ENCODE assay signal across 10 mouse cellular contexts in genomic region chr12:87131619-87132018, GRCm38 (mm10). TPM values are rescaled to one million over a fixed set of nuclear protein-coding genes. Genes with fewer than 3 reads are reported as not detected.
DNase-seq lines count a peak whose midpoint lies in the region; ATAC-seq and TF ChIP-seq lines count a peak whose summit lies in the region.
"Had no signal": no experiment of that assay in that cellular context is flagged by ENCODE, and none has a peak within 500 bp of the region (broad histone marks: within the 10 kb centered on the region; RNA-seq: fewer than 3 reads in every experiment).

No protein-coding gene starts in this region.

- TF ChIP-seq POLR2A in MEL (IDR thresholded peaks at IDR 0.05; ENCODE audit: control insufficient read depth in 1 of 2, insufficient read depth in 1 of 2, low read depth in 1 of 2, low read length in 2 of 2, poor library complexity in 1 of 2) = no peak

- no peak overlapping the region for H3K27ac ChIP-seq in hindbrain, embryonic 11.5 days (ENCODE audit: low read depth, low read length)
- no peak overlapping the region for H3K27ac ChIP-seq in hindbrain, embryonic 16.5 days (ENCODE audit: low read depth, low read length)
- no peak overlapping the region for H3K27ac ChIP-seq in MEL (ENCODE audit: control insufficient read depth, low read depth, low read length)
- no peak overlapping the region for H3K27ac ChIP-seq in forebrain, postnatal 0 days (ENCODE audit: low read depth, low read length)
- no peak overlapping the region for H3K27ac ChIP-seq in midbrain, embryonic 10.5 days (replicated peaks)
- H3K27ac ChIP-seq: stomach, embryonic 15.5 days had no signal

- no peak for TF ChIP-seq EP300 in MEL (IDR thresholded peaks at IDR 0.05; ENCODE audit: low read depth in 1 of 2, low read length in 2 of 2)

- H3K79me2 ChIP-seq in MEL (ENCODE audit: control insufficient read depth, insufficient read depth, low read length, poor library complexity) = no peaks in the 10 kb centered on the region

- no peaks in the 10 kb centered on the region for H3K27me3 ChIP-seq in hindbrain, embryonic 11.5 days (ENCODE audit: control insufficient read depth, insufficient read depth, low read length)
- H3K27me3 ChIP-seq in hindbrain, embryonic 16.5 days (replicated peaks; ENCODE audit: control insufficient read depth, insufficient read depth, low read length) = no peaks in the 10 kb centered on the region
- H3K27me3 ChIP-seq in MEL (ENCODE audit: control insufficient read depth in 1 of 2, insufficient read depth in 2 of 2, low read length in 2 of 2) = no peaks in the 10 kb centered on the region
- H3K27me3 ChIP-seq in forebrain, postnatal 0 days (ENCODE audit: insufficient read depth, low read length) = no peaks in the 10 kb centered on the region
- no peaks in the 10 kb centered on the region for H3K27me3 ChIP-seq in midbrain, embryonic 10.5 days (ENCODE audit: low read depth, poor library complexity, severe bottlenecking)
- H3K27me3 ChIP-seq: stomach, embryonic 15.5 days had no signal

- H3K36me3 ChIP-seq in hindbrain, embryonic 11.5 days (ENCODE audit: control insufficient read depth, insufficient read depth, low read length) = no peaks in the 10 kb centered on the region
- H3K36me3 ChIP-seq in hindbrain, embryonic 16.5 days (ENCODE audit: control insufficient read depth, insufficient read depth, low read length) = peaks cover 17% of the 10 kb centered on the region
- H3K36me3 ChIP-seq in MEL (ENCODE audit: control insufficient read depth in 1 of 2, insufficient read depth in 2 of 2, low read length in 2 of 2) = peaks cover 0 to 9% of the 10 kb centered on the region in 2 experiments; a peak in 2 of 4 replicates
- H3K36me3 ChIP-seq in forebrain, postnatal 0 days (ENCODE audit: insufficient read depth) = peaks cover 35% of the 10 kb centered on the region
- peaks cover 73% of the 10 kb centered on the region for H3K36me3 ChIP-seq in midbrain, embryonic 10.5 days

- no peaks in the 10 kb centered on the region for H3K4me1 ChIP-seq in hindbrain, embryonic 11.5 days (replicated peaks; ENCODE audit: control insufficient read depth, insufficient read depth, low read length)
- no peaks in the 10 kb centered on the region for H3K4me1 ChIP-seq in hindbrain, embryonic 16.5 days (ENCODE audit: control insufficient read depth, insufficient read depth, low read depth, low read length)
- H3K4me1 ChIP-seq in MEL (ENCODE audit: control insufficient read depth in 1 of 2, insufficient read depth in 2 of 2, low read length in 2 of 2) = peaks cover 2 to 10% of the 10 kb centered on the region in 2 experiments; a peak in 3 of 4 replicates
- no peaks in the 10 kb centered on the region for H3K4me1 ChIP-seq in forebrain, postnatal 0 days (ENCODE audit: insufficient read depth)
- no peaks in the 10 kb centered on the region for H3K4me1 ChIP-seq in midbrain, embryonic 10.5 days
- H3K4me1 ChIP-seq: stomach, embryonic 15.5 days had no signal

- H3K4me2 ChIP-seq in hindbrain, embryonic 11.5 days (replicated peaks; ENCODE audit: low read depth, low read length) = no peak overlapping the region
- H3K4me2 ChIP-seq in hindbrain, embryonic 16.5 days (ENCODE audit: low read length) = no peak overlapping the region
- H3K4me2 ChIP-seq in forebrain, postnatal 0 days (ENCODE audit: low read depth) = no peak overlapping the region
- H3K4me2 ChIP-seq: stomach, embryonic 15.5 days had no signal

- H3K9me3 ChIP-seq in hindbrain, embryonic 11.5 days (ENCODE audit: control insufficient read depth, low read length) = no peaks in the 10 kb centered on the region
- H3K9me3 ChIP-seq in hindbrain, embryonic 16.5 days (ENCODE audit: control insufficient read depth, low read length) = no peaks in the 10 kb centered on the region
- H3K9me3 ChIP-seq in MEL (replicated peaks; ENCODE audit: insufficient read depth, low read length) = no peaks in the 10 kb centered on the region
- H3K9me3 ChIP-seq in forebrain, postnatal 0 days (ENCODE audit: low read length) = no peaks in the 10 kb centered on the region
- H3K9me3 ChIP-seq in midbrain, embryonic 10.5 days (replicated peaks) = no peaks in the 10 kb centered on the region
- H3K9me3 ChIP-seq: stomach, embryonic 15.5 days had no signal

- no peak overlapping the region for H3K4me3 ChIP-seq in hindbrain, embryonic 11.5 days (ENCODE audit: low read depth, low read length)
- no peak overlapping the region for H3K4me3 ChIP-seq in hindbrain, embryonic 16.5 days (ENCODE audit: low read length)
- H3K4me3 ChIP-seq in MEL (ENCODE audit: control insufficient read depth in 1 of 2, insufficient read depth in 1 of 2, low read depth in 2 of 2, low read length in 2 of 2) = no peak overlapping the region
- no peak overlapping the region for H3K4me3 ChIP-seq in forebrain, postnatal 0 days (ENCODE audit: low read depth, low read length)
- H3K4me3 ChIP-seq in midbrain, embryonic 10.5 days = no peak overlapping the region
- H3K4me3 ChIP-seq: stomach, embryonic 15.5 days had no signal

- ATAC-seq in hindbrain, embryonic 11.5 days (ENCODE audit: low FRiP score) = no peak
- ATAC-seq in hindbrain, embryonic 16.5 days = no peak
- ATAC-seq in forebrain, postnatal 0 days = no peak

- 78% methylated on average over 3 of the region's 3 CpGs for WGBS in hindbrain, embryonic 11.5 days
- WGBS in hindbrain, embryonic 16.5 days = 53% methylated on average over 3 of the region's 3 CpGs
- 42% methylated on average over 3 of the region's 3 CpGs for WGBS in forebrain, postnatal 0 days
- 69% methylated on average over 3 of the region's 3 CpGs for WGBS in midbrain, embryonic 10.5 days

- no peak overlapping the region for H3K9ac ChIP-seq in hindbrain, embryonic 11.5 days (ENCODE audit: low read depth, low read length)
- no peak overlapping the region for H3K9ac ChIP-seq in hindbrain, embryonic 16.5 days (ENCODE audit: low read depth, low read length)
- no peak overlapping the region for H3K9ac ChIP-seq in MEL (ENCODE audit: control insufficient read depth, low read depth, low read length, poor library complexity, severe bottlenecking)
- no peak overlapping the region for H3K9ac ChIP-seq in forebrain, postnatal 0 days
- H3K9ac ChIP-seq: stomach, embryonic 15.5 days had no signal

- TF ChIP-seq CTCF in MEL (IDR thresholded peaks at IDR 0.05 in 2 of 3, conservative IDR thresholded peaks at IDR 0.05 in 1 of 3; ENCODE audit: control insufficient read depth in 1 of 3, insufficient read depth in 1 of 3, low read depth in 2 of 3, low read length in 3 of 3, poor library complexity in 1 of 3, severe bottlenecking in 1 of 3) = peak; percentile 52 to 70 (median 54)
- peak; percentile 70 for TF ChIP-seq CTCF in forebrain, postnatal 0 days (IDR thresholded peaks at IDR 0.05; ENCODE audit: low read depth)

- DNase-seq in hindbrain, embryonic 11.5 days (ENCODE audit: low spot score) = peak; percentile 37
- DNase-seq in 416B (ENCODE audit: low read depth) (peak; percentile 61), MEL (ENCODE audit: low read depth, low spot score) (peak; percentile 41)
- peak; percentile 42 for DNase-seq in forebrain, postnatal 0 days
- peak; percentile 30 for DNase-seq in naive thymus-derived CD4-positive, alpha-beta T cell, adult 2 months (ENCODE audit: low read depth)
- DNase-seq in frontal cortex, postnatal 10 days (ENCODE audit: low spot score in 2 of 2) = no peak
- no peak for DNase-seq in midbrain, embryonic 10.5 days (ENCODE audit: low spot score)

- peak; percentile 69 for TF ChIP-seq RAD21 in MEL (IDR thresholded peaks at IDR 0.05; ENCODE audit: low read depth, low read length)

TF ChIP-seq in MEL, 35 proteins besides CTCF, POLR2A, EP300 and RAD21:
- no peak for TF ChIP-seq MYC (IDR thresholded peaks at IDR 0.05; ENCODE audit: low read depth, low read length)
- TF ChIP-seq E2F4 (IDR thresholded peaks at IDR 0.05; ENCODE audit: borderline replicate concordance, low read depth, low read length) = no peak
- TF ChIP-seq ZC3H11A (IDR thresholded peaks at IDR 0.05; ENCODE audit: low read depth, low read length) = peak; percentile 56
- TF ChIP-seq TCF12 (IDR thresholded peaks at IDR 0.05; ENCODE audit: low read depth, low read length) = no peak
- TF ChIP-seq SMC3 (IDR thresholded peaks at IDR 0.05; ENCODE audit: low read depth, low read length) = peak; percentile 73

RNA-seq across cellular contexts. Expression of gene Gstz1, which starts 15.3 kb away (rescaled TPM):
- 26.0 and 31.4 TPM in 2 replicates for polyA plus RNA-seq in hindbrain, embryonic 11.5 days (2014; fragmentation: Nextera tagmentation; extraction: Ambion mirVana)
- 26.3 and 33.8 TPM in 2 replicates for polyA plus RNA-seq in hindbrain, embryonic 16.5 days (2015; fragmentation: Nextera tagmentation; extraction: Ambion mirVana)
- total RNA-seq in MEL (2012; rRNA removed) = 16.3 and 18.0 TPM in 2 replicates
- polyA plus RNA-seq in MEL (2012; ENCODE audit: insufficient read depth in 1 of 2, insufficient read length in 2 of 2, low read depth in 1 of 2, low replicate concordance in 2 of 2, missing spikeins in 1 of 2) = 10 to 100 TPM in 1 of 2 experiments, not detected in 1; 33.3 TPM
- total RNA-seq in forebrain, postnatal 0 days (2014; rRNA removed) = 49.3 and 57.6 TPM in 2 replicates
- polyA plus RNA-seq in forebrain, postnatal 0 days (2015; fragmentation: Nextera tagmentation; extraction: Ambion mirVana) = 44.4 and 44.5 TPM in 2 replicates
- polyA plus RNA-seq in midbrain, embryonic 10.5 days (2016; fragmentation: Nextera tagmentation; extraction: Ambion mirVana) = 33.0 and 34.3 TPM in 2 replicates

RNA-seq across cellular contexts. Expression of gene Pomt2, which starts 16.1 kb away (rescaled TPM):
- polyA plus RNA-seq in hindbrain, embryonic 11.5 days (2014; fragmentation: Nextera tagmentation; extraction: Ambion mirVana) = 14.8 and 17.0 TPM in 2 replicates
- 15.2 and 16.3 TPM in 2 replicates for polyA plus RNA-seq in hindbrain, embryonic 16.5 days (2015; fragmentation: Nextera tagmentation; extraction: Ambion mirVana)
- total RNA-seq in MEL (2012; rRNA removed) = 10.2 and 11.1 TPM in 2 replicates
- 10 to 100 TPM in 1 of 2 experiments, not detected in 1; 12.9 TPM for polyA plus RNA-seq in MEL (2012; ENCODE audit: insufficient read depth in 1 of 2, insufficient read length in 2 of 2, low read depth in 1 of 2, low replicate concordance in 2 of 2, missing spikeins in 1 of 2)
- 23.3 and 32.5 TPM in 2 replicates for total RNA-seq in forebrain, postnatal 0 days (2014; rRNA removed)
- polyA plus RNA-seq in forebrain, postnatal 0 days (2015; fragmentation: Nextera tagmentation; extraction: Ambion mirVana) = 9.0 and 10.8 TPM in 2 replicates
- 16.5 and 17.7 TPM in 2 replicates for polyA plus RNA-seq in midbrain, embryonic 10.5 days (2016; fragmentation: Nextera tagmentation; extraction: Ambion mirVana)

RNA-seq across cellular contexts. Expression of gene Ngb, which starts 29.3 kb away (rescaled TPM):
- polyA plus RNA-seq in hindbrain, embryonic 11.5 days (2014; fragmentation: Nextera tagmentation; extraction: Ambion mirVana) = 0.14 and 0.28 TPM in 2 replicates
- polyA plus RNA-seq in hindbrain, embryonic 16.5 days (2015; fragmentation: Nextera tagmentation; extraction: Ambion mirVana) = 6.5 and 7.3 TPM in 2 replicates
- not detected in 2 replicates for total RNA-seq in MEL (2012; rRNA removed)
- not detected for polyA plus RNA-seq in MEL (2012; ENCODE audit: insufficient read depth in 1 of 2, insufficient read length in 2 of 2, low read depth in 1 of 2, low replicate concordance in 2 of 2, missing spikeins in 1 of 2)
- total RNA-seq in forebrain, postnatal 0 days (2014; rRNA removed) = 9.2 and 9.9 TPM in 2 replicates
- polyA plus RNA-seq in forebrain, postnatal 0 days (2015; fragmentation: Nextera tagmentation; extraction: Ambion mirVana) = 7.1 and 12.2 TPM in 2 replicates
- 0.32 and 0.62 TPM in 2 replicates for polyA plus RNA-seq in midbrain, embryonic 10.5 days (2016; fragmentation: Nextera tagmentation; extraction: Ambion mirVana)
- polyA plus RNA-seq: liver, embryonic 16.5 days had no signal

Comparison
In these comparisons a context has a peak if more than half of its experiments do, and no peak if none do; other contexts are left out.
1. DNase-seq: peak in hindbrain, embryonic 11.5 days (single experiment), 416B (single experiment), MEL (single experiment), forebrain, postnatal 0 days (single experiment) and naive thymus-derived CD4-positive, alpha-beta T cell, adult 2 months (single experiment); none in frontal cortex, postnatal 10 days (0 of 2) and midbrain, embryonic 10.5 days (single experiment).